Comparison of ENCODE assay signal across 8 mouse cellular contexts in genomic region chr2:51972142-51972541, GRCm38 (mm10). TPM values are rescaled to one million over a fixed set of nuclear protein-coding genes. Genes with fewer than 3 reads are reported as not detected.
A peak's percentile ranks its signal among the peaks of the same experiment; 100 is the strongest.
DNase-seq lines count a peak whose midpoint lies in the region; ATAC-seq and TF ChIP-seq lines count a peak whose summit lies in the region.

No protein-coding gene starts in this region.

- H3K9ac ChIP-seq in lung, postnatal 0 days (replicated peaks; ENCODE audit: low read depth): 0 out of 2 replicates have a peak overlapping the region, but pooled peaks have one; percentile 80

- H3K4me1 ChIP-seq in heart, embryonic 10.5 days: no peaks in the 10 kb centered on the region
- no peaks in the 10 kb centered on the region for H3K4me1 ChIP-seq in lung, postnatal 0 days (ENCODE audit: insufficient read depth, low read depth, low read length)
- peaks cover 5% of the 10 kb centered on the region; the same call in 1 of the 2 replicates for H3K4me1 ChIP-seq in small intestine, adult 2 months (ENCODE audit: control insufficient read depth, insufficient read depth, insufficient read length, low read length)

- H3K4me2 ChIP-seq in lung, postnatal 0 days (replicated peaks; ENCODE audit: low read depth, low read length): peak overlapping the region; percentile 67

- 0 out of 2 replicates have a peak overlapping the region, but pooled peaks have one; percentile 92 for H3K27ac ChIP-seq in heart, embryonic 10.5 days
- peak overlapping the region; percentile 94 for H3K27ac ChIP-seq in lung, postnatal 0 days (ENCODE audit: low read length)
- H3K27ac ChIP-seq in small intestine, adult 2 months (ENCODE audit: insufficient read depth, low read depth, low read length): peak overlapping the region; percentile 94

- no peak for TF ChIP-seq EP300 in lung, postnatal 0 days (IDR thresholded peaks at IDR 0.05)

- TF ChIP-seq POLR2A in small intestine, adult 2 months (IDR thresholded peaks at IDR 0.05; ENCODE audit: low read depth, low read length): no peak

- DNase-seq in right cerebral cortex, adult 18-20 months: peak; percentile 3
- DNase-seq in right cerebral cortex, postnatal 10 days (ENCODE audit: low spot score in 2 of 2): no peak
- peak; percentile 22 to 26 for DNase-seq in cerebellum, adult 18-20 months
- DNase-seq in heart, embryonic 10.5 days (ENCODE audit: low spot score): no peak
- peak; percentile 37 for DNase-seq in kidney, adult 9 months
- peak; percentile 82 for DNase-seq in lung, postnatal 0 days (ENCODE audit: low spot score)
- no peak for DNase-seq in layer of hippocampus, adult 18-20 months (ENCODE audit: low spot score in 2 of 2)

- H3K4me3 ChIP-seq in heart, embryonic 10.5 days: peak overlapping the region; percentile 64
- H3K4me3 ChIP-seq in lung, postnatal 0 days (ENCODE audit: low read depth, low read length): peak overlapping the region; percentile 77
- peak overlapping the region; percentile 90 for H3K4me3 ChIP-seq in small intestine, adult 2 months (ENCODE audit: low read depth, low read length)

- H3K9me3 ChIP-seq in heart, embryonic 10.5 days: no peaks in the 10 kb centered on the region
- H3K9me3 ChIP-seq in lung, postnatal 0 days (ENCODE audit: low read length): no peaks in the 10 kb centered on the region

- peak; percentile 73 for ATAC-seq in lung, postnatal 0 days

- H3K27me3 ChIP-seq in heart, embryonic 10.5 days (ENCODE audit: insufficient read depth, poor library complexity, severe bottlenecking): no peaks in the 10 kb centered on the region
- no peaks in the 10 kb centered on the region for H3K27me3 ChIP-seq in lung, postnatal 0 days (replicated peaks; ENCODE audit: insufficient read depth, low read length)
- H3K27me3 ChIP-seq in small intestine, adult 2 months (ENCODE audit: control insufficient read depth, insufficient read depth, low read length): no peaks in the 10 kb centered on the region

- no peak for TF ChIP-seq CTCF in lung, postnatal 0 days (IDR thresholded peaks at IDR 0.05)
- no peak for TF ChIP-seq CTCF in small intestine, adult 2 months (IDR thresholded peaks at IDR 0.05; ENCODE audit: extremely low read depth, insufficient read length, insufficient replicate concordance, low read depth, low read length)

- H3K36me3 ChIP-seq in heart, embryonic 10.5 days: no peaks in the 10 kb centered on the region
- no peaks in the 10 kb centered on the region for H3K36me3 ChIP-seq in lung, postnatal 0 days (ENCODE audit: insufficient read depth, low read length)
- no peaks in the 10 kb centered on the region for H3K36me3 ChIP-seq in small intestine, adult 2 months (ENCODE audit: control insufficient read depth, insufficient read depth, low read length)

- WGBS in heart, embryonic 10.5 days: 59% methylated on average over 5 of the region's 5 CpGs
- WGBS in lung, postnatal 0 days: 26% methylated on average over 5 of the region's 5 CpGs
- WGBS in small intestine, adult 2 months: 8% methylated on average over 5 of the region's 5 CpGs

RNA-seq across cellular contexts. Expression of gene Nmi, which starts 1.2 kb away (rescaled TPM):
- 6.5 and 8.0 TPM in 2 replicates for polyA plus RNA-seq in heart, embryonic 10.5 days (2016; fragmentation: Nextera tagmentation; extraction: Ambion mirVana)
- 36.6 and 38.4 TPM in 2 replicates for polyA plus RNA-seq in lung, postnatal 0 days (2015; fragmentation: Nextera tagmentation; extraction: Ambion mirVana)
- 1.9 and 6.1 TPM in 2 replicates for polyA plus RNA-seq in small intestine, adult 2 months (2012; rRNA removed)
- total RNA-seq in layer of hippocampus, adult 18-20 months (2021): 1 to 10 TPM; 3.9 to 4.2 TPM

RNA-seq across cellular contexts. Expression of gene Rbm43, which starts 37.2 kb away (rescaled TPM):
- 10.4 and 10.7 TPM in 2 replicates for polyA plus RNA-seq in heart, embryonic 10.5 days (2016; fragmentation: Nextera tagmentation; extraction: Ambion mirVana)
- 14.7 and 17.0 TPM in 2 replicates for polyA plus RNA-seq in lung, postnatal 0 days (2015; fragmentation: Nextera tagmentation; extraction: Ambion mirVana)
- polyA plus RNA-seq in small intestine, adult 2 months (2012; rRNA removed): 2.4 and 3.5 TPM in 2 replicates
- total RNA-seq in layer of hippocampus, adult 18-20 months (2021): 10 to 100 TPM; 20.7 to 21.8 TPM

Comparison
In these comparisons a context has a peak if more than half of its experiments do, and no peak if none do; other contexts are left out.
1. DNase-seq: peak in right cerebral cortex, adult 18-20 months (single experiment), cerebellum, adult 18-20 months (2 of 2), kidney, adult 9 months (single experiment) and lung, postnatal 0 days (single experiment); none in right cerebral cortex, postnatal 10 days (0 of 2), heart, embryonic 10.5 days (single experiment) and layer of hippocampus, adult 18-20 months (0 of 2).
2. Peak in every context shown above with its lines, with median percentiles within 50 percentile points of each other: H3K27ac ChIP-seq and H3K4me3 ChIP-seq.